Mouse (Mus musculus) intestine, embryonic 16.5 days (tissue): Measurements from ENCODE around the gene Cand2. TPM values are rescaled to one million over a fixed set of nuclear protein-coding genes. Genes with fewer than 3 reads are reported as not detected.

Source experiments
- ATAC-seq: fragments of 200-750 bp; cut with Nextera tagmentation; 2 replicates; pipeline ENCODE4 v1.8.0; 2017; ENCODE audit warnings: moderate TSS enrichment, moderate library complexity
- H3K27ac ChIP-seq: fragments of 300-500 bp; sonication (generic); 2 replicates; pipeline ENCODE4 v1.5.1; 2014; ENCODE audit warnings: mild to moderate bottlenecking, low read length
- H3K27me3 ChIP-seq: fragments of 300-500 bp; sonication (generic); replicated peaks from 2 replicates; pipeline ENCODE4 v1.6.1; 2014; ENCODE audit warnings: low read length, control low read depth, mixed read lengths; ENCODE audit not compliant: control insufficient read depth, insufficient read depth
- H3K36me3 ChIP-seq: fragments of 300-500 bp; sonication (generic); 2 replicates; pipeline ENCODE4 v1.6.1; 2014; ENCODE audit warnings: low read length, control low read depth; ENCODE audit not compliant: control insufficient read depth, insufficient read depth
- H3K4me1 ChIP-seq: fragments of 300-500 bp; sonication (generic); 2 replicates; pipeline ENCODE4 v1.6.1; 2014; ENCODE audit warnings: low read length, control low read depth, mixed read lengths; ENCODE audit not compliant: control insufficient read depth, insufficient read depth
- H3K4me2 ChIP-seq: fragments of 300-500 bp; sonication (generic); 2 replicates; pipeline ENCODE4 v1.6.1; 2014; ENCODE audit warnings: low read depth, low read length, control low read depth
- H3K4me3 ChIP-seq: fragments of 300-500 bp; sonication (generic); 2 replicates; pipeline ENCODE4 v1.5.1; 2014; ENCODE audit warnings: mild to moderate bottlenecking, low read length
- H3K9ac ChIP-seq: fragments of 300-500 bp; sonication (generic); 2 replicates; pipeline ENCODE4 v1.6.1; 2014; ENCODE audit warnings: low read depth, low read length
- H3K9me3 ChIP-seq: fragments of 300-500 bp; sonication (generic); 2 replicates; pipeline ENCODE4 v1.6.1; 2016; ENCODE audit warnings: low read length, control low read depth; ENCODE audit not compliant: control insufficient read depth
- WGBS: fragments of 180-500 bp; shearing (Covaris S2); extraction: QIAGEN DNeasy Blood & Tissue Kit; methylation state at CpG from one replicate; pipeline ENCODE4 v1.1.7; 2014; 5-methylcytosine and 5-hydroxymethylcytosine counted together
- polyA plus RNA-seq: library from polyadenylated mRNA; unstranded; fragments of >200 nt; fragmentation: Nextera tagmentation; extraction: Ambion mirVana; gene quantifications from 2 replicates; pipeline ENCODE4 v1.2.1, GENCODE M21; 2015

Gene Cand2
- polyA plus RNA-seq, 1 experiment from 2014 or later, result 13.3 TPM

DNA sequence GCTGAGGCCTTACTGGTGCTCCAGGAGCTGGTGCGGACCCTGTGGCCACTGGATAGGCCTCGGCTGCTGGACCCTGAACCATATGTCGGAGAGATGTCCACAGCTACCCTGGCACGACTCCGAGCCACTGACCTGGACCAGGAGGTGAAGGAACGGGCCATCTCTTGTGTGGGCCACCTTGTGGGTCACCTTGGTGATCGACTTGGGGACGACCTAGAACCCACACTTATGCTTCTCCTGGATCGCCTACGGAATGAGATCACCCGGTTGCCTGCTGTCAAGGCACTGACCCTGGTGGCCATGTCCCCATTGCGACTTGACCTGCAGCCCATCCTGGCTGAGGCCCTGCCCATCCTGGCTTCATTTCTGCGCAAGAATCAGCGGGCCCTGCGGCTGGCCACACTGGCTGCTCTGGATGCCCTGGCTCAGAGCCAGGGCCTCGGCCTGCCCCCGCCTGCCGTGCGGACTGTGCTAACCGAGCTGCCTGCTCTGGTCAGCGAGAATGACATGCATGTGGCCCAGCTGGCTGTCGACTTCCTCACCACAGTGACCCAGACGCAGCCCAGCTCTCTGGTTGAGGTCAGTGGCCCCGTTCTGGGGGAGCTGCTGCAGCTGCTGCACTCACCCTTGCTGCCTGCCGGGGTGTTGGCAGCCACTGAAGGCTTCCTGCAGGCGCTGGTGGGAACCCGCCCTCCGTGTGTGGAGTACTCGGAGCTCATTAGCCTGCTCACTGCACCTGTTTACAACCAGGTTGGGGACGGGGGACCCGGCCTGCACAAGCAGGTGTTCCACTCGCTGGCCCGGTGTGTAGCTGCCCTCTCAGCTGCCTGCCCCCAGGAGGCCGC is 17.7 kb downstream of the Cand2 start:
- H3K27ac ChIP-seq, result no peak overlapping the region

DNA sequence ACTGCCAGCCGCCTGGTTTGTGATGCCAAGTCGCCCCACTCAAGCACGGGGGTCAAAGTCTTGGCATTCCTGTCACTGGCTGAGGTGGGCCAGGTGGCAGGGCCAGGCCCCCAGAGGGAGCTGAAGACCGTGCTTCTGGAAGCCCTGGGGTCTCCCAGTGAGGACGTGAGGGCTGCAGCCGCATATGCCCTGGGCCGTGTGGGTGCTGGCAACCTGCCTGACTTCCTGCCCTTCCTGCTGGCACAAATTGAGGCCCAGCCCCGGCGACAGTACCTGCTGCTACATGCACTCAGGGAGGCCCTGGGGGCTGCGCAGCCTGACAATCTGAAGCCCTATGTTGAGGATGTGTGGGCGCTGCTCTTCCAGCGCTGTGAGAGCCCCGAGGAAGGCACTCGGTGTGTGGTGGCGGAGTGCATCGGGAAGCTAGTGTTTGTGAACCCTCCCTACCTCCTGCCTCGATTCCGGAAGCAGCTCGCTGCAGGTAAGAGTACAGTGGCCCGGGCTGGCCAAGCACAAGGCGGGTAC is 18.4 kb downstream of the Cand2 start:
- peaks cover 16% of the 10 kb centered on the region; the same call in 1 of the 2 replicates for H3K36me3 ChIP-seq
- 0 out of 2 replicates have a peak, but pooled peaks have one; percentile 33 for ATAC-seq
- no peak overlapping the region for H3K4me3 ChIP-seq
- H3K27me3 ChIP-seq, result no peaks in the 10 kb centered on the region
- H3K4me1 ChIP-seq, result no peaks in the 10 kb centered on the region
- no peaks in the 10 kb centered on the region for H3K9me3 ChIP-seq
- H3K9ac ChIP-seq, result no peak overlapping the region
- WGBS, result 88% methylated on average over 21 of the region's 21 CpGs
- no peak overlapping the region for H3K4me2 ChIP-seq
- no peak overlapping the region for H3K27ac ChIP-seq

More for the DNA sequence above, 17.7 kb downstream of the Cand2 start:
- ATAC-seq, result peak; percentile 21; the same call in 1 of the 2 replicates
- no peak overlapping the region for H3K4me2 ChIP-seq
- H3K9me3 ChIP-seq, result no peaks in the 10 kb centered on the region
- 82% methylated on average over 34 of the region's 34 CpGs for WGBS
- no peaks in the 10 kb centered on the region for H3K4me1 ChIP-seq
- no peak overlapping the region for H3K9ac ChIP-seq
- no peaks in the 10 kb centered on the region for H3K27me3 ChIP-seq
- peaks cover 16% of the 10 kb centered on the region; the same call in 1 of the 2 replicates for H3K36me3 ChIP-seq
- H3K4me3 ChIP-seq, result no peak overlapping the region

DNA sequence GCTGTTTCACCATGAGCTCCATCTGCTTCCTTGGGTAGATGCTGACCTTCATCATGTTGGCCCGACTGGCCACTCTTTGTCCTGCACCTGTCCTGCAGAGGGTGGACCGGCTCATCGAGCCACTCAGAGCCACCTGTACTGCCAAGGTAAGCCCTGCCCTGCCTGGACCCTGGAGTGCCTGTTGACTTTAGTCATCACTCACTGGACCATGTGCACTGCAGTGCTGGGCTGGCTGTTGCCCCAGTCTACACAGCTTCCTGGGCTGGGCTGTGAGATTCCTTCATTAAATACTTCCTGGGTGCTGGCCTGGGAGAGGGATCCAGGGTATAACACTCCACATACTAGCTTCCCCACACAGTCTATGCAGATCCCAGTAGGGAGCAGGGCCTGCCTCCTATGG is 27.5 kb downstream of the Cand2 start:
- Histone ChIP-seq H3K4me1 (peaks cover 12% of the 10 kb centered on the region), H3K27ac (no peak overlapping the region), H3K9ac (no peak overlapping the region), H3K4me3 (no peak overlapping the region), H3K4me2 (no peak overlapping the region), H3K27me3 (no peaks in the 10 kb centered on the region), H3K36me3 (peaks cover 3% of the 10 kb centered on the region; the same call in 1 of the 2 replicates), H3K9me3 (no peaks in the 10 kb centered on the region)
- ATAC-seq, result no peak
- WGBS, result 92% methylated on average over 3 of the region's 3 CpGs

DNA sequence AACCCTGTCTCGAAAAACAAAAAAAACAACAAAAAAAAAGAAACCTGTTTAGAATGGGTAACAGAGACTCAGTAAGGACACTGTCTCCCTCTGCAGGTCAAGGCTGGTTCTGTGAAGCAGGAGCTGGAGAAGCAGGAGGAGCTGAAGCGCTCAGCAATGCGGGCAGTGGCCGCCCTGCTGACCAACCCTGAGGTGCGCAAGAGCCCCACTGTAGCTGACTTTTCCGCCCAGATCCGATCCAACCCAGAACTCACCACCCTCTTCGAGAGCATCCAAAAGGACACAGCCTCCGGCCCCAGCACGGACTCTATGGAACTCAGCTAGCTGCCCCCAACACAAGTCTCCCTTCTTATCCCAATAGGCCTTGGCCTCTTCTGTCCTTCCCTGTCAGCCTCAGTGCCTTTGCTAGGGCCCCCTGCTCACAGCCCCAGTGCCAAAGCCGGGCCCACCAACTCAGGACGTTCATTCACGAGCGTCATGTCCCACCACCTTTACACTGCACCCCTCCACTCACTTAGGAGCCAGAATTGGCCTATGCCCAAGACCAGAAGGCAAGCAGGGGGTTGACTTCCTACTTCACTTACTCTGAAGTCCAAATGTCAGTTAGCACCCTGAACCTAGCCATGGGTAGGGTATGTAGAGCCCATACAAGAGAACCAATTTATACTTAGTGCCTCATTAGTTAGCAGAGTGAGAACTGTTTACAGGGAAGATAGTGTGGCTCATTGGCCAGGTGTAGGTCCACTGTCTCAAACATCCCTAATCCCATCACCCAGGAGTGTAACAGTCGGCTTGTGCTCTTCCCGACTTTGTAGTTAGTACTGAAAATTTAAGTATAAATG is 29.4 kb downstream of the Cand2 start:
- H3K4me3 ChIP-seq, result no peak overlapping the region
- 47% methylated on average over 16 of the region's 16 CpGs for WGBS
- H3K9me3 ChIP-seq, result no peaks in the 10 kb centered on the region
- H3K27ac ChIP-seq, result 0 out of 2 replicates have a peak overlapping the region, but pooled peaks have one; percentile 17
- ATAC-seq, result peak; percentile 49
- no peaks in the 10 kb centered on the region for H3K27me3 ChIP-seq
- H3K4me1 ChIP-seq, result peaks cover 17% of the 10 kb centered on the region
- H3K4me2 ChIP-seq, result no peak overlapping the region
- no peak overlapping the region for H3K9ac ChIP-seq
- peaks cover 3% of the 10 kb centered on the region; the same call in 1 of the 2 replicates for H3K36me3 ChIP-seq

DNA sequence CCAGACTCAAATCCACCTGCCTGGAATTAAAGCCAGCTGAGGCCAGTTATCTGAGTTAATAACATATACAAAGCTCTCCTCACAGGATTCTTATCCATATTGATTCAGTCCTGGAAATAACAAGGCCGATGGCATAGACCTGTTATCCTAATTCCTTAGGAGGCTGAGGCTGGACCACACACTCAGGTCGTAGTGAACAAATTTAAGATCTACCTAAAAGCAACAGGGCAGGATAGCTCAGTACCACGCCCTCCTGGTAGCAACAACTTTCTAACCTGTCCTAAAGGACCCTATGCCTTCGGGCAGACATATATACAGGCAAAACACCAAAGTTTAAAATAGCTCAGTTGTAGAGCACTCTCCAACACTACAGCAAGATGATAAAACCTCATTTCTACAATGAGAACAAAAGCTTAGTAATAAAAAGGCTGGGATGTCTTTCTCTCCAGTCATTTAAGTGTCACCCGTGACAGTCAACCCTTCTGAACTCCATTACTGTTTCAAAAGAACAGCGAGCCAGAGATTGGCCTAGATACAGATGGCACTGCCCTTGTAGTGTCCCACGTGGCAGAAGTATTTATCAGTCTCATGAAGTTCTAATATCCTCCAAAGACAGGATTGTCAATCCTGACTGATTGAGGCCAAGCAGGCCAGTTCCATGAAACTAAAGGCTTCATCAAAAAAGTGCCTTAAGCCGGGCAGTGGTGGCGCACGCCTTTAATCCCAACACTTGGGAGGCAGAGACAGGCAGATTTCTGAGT is 30.3 kb downstream of the Cand2 start:
- H3K27ac ChIP-seq, result no peak overlapping the region
- no peaks in the 10 kb centered on the region for H3K9me3 ChIP-seq
- no peak overlapping the region for H3K9ac ChIP-seq
- peaks cover 3% of the 10 kb centered on the region; the same call in 1 of the 2 replicates for H3K36me3 ChIP-seq
- 67% methylated on average over 10 of the region's 10 CpGs for WGBS
- no peak overlapping the region for H3K4me3 ChIP-seq
- ATAC-seq, result no peak
- peaks cover 17% of the 10 kb centered on the region for H3K4me1 ChIP-seq
- H3K4me2 ChIP-seq, result no peak overlapping the region
- no peaks in the 10 kb centered on the region for H3K27me3 ChIP-seq

DNA sequence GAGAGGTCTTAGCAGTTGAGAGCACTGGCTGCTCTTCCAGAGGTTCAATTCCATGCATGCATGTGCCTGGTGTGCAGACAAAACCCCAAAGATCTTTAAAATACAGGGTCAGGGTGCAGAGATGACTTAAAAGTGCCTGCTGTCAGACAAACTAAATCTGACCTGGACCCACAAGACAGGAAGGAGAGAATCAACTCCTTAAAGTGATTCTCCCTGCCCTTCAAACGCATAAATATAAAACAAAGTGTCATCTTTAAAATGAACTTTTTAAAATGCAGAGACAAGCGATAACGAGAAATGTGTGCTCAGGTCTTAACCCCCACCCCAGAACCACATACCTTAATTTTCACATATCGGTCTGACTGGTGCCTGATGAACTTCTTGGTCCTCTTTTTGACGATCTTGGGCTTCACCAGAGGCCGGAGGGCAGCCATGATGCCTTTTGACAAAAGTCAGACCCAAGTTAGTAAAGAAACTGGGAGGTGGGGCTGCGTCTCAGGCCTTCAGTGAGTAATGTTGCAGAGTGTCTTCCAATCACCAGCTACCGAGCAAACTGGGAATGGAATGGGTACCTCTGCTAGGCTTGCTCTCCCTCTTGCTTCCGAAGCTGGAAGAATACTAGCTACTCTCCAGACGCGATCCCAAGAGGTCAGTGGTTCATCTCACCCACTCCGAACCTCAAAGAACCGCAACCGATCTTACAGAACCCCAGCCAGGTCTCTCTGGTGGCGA is 33.3 kb downstream of the Cand2 start:
- peak overlapping the region; percentile 92 for H3K27ac ChIP-seq
- ATAC-seq, result no peak
- H3K4me1 ChIP-seq, result peaks cover 17% of the 10 kb centered on the region
- peaks cover 3% of the 10 kb centered on the region; the same call in 1 of the 2 replicates for H3K36me3 ChIP-seq
- peak overlapping the region; percentile 77 for H3K4me3 ChIP-seq
- H3K9me3 ChIP-seq, result no peaks in the 10 kb centered on the region
- H3K27me3 ChIP-seq, result no peaks in the 10 kb centered on the region
- 1% methylated on average over 15 of the region's 15 CpGs for WGBS
- peak overlapping the region; percentile 57 for H3K4me2 ChIP-seq
- H3K9ac ChIP-seq, result peak overlapping the region; percentile 98

DNA sequence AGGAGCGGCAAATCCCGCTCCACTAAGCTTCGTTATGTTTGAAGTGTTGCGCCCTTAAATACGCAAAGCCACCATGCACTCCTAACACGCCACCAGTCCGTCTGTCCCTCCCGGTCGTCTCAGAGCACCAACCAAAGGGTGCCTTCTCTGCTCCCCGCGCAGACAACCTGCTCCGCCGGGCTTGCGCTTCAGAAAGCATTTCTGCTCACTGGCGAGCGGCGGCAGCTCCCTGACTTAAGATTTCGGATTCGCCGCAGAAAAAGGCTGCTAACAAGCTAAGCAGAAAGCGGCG is 33.8 kb downstream of the Cand2 start:
- Histone ChIP-seq H3K4me3 (peak overlapping the region; percentile 77), H3K9ac (peak overlapping the region; percentile 98), H3K4me1 (peaks cover 17% of the 10 kb centered on the region), H3K4me2 (peak overlapping the region; percentile 57), H3K9me3 (no peaks in the 10 kb centered on the region), H3K36me3 (peaks cover 3% of the 10 kb centered on the region; the same call in 1 of the 2 replicates), H3K27ac (peak overlapping the region; percentile 92), H3K27me3 (no peaks in the 10 kb centered on the region)
- ATAC-seq, result no peak
- 0% methylated on average over 22 of the region's 22 CpGs for WGBS

DNA sequence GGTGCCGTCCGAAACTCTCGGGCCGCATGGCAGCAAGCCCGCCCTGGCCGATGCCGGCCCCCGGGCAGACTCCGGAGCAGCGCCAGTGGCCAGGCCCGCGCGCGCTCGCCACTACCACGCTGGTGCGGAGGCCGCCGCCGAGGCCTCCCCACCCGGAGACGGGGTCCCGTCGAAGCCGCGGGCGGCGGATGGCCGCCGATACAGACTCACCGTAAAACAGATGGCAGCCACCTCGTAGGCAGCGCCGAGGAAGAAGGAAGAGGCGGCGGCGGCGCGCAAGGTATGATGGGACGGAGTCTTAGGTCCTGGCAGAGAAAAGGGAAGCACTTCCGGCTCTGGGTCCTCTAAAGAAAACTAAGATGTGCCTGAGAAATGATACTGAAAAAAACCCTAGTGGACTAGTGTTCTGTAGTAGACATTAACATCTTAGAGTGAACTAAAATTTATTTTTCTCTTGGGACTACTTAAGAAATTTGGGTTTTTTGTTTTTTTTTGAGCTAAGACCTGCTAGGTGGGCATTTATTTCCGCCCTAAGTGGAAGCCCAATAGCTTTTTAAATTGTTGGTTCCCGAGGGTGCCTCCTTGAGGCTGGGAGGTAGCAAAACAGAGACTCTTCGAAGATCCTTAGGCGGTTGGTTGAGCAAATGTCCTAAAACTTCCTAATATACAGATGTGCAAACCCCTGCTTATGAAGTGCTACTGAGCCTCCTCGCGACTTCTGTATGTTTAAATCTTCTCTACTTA is 34.3 kb downstream of the Cand2 start, which contains the start of gene Rpl32:
TSS of gene Rpl32 (minus strand) at position 260 of the 744 bp plus-strand sequence.
- Histone ChIP-seq H3K4me3 (peak within 1 kb of the TSS; percentile 77), H3K27ac (peak within 1 kb of the TSS; percentile 92), H3K4me2 (peak within 1 kb of the TSS; percentile 57), H3K9ac (peak within 1 kb of the TSS; percentile 98), H3K4me1 (peaks cover 17% of the 10 kb centered on the region), H3K27me3 (no peaks in the 10 kb centered on the region), H3K36me3 (peaks cover 3% of the 10 kb centered on the region; the same call in 1 of the 2 replicates), H3K9me3 (no peaks in the 10 kb centered on the region)
- peak; percentile 84 for ATAC-seq
- under 1% methylated on average over 47 of the region's 47 CpGs for WGBS
